Mouse (Mus musculus) forebrain, postnatal 0 days (tissue): ENCODE results near the gene Cnmd. TPM values are rescaled to one million over a fixed set of nuclear protein-coding genes. Genes with fewer than 3 reads are reported as not detected.

Experiments used
- ATAC-seq: fragments of 200-750 bp; cut with Nextera tagmentation; 2 replicates; pipeline ENCODE4 v1.8.0; 2017; ENCODE audit warnings: mild to moderate bottlenecking, moderate library complexity
- DNase-seq: peaks from one replicate; pipeline ENCODE4 v3.0.0-alpha.2; 2015
- H3K27ac ChIP-seq: fragments of 300-500 bp; sonication (generic); 2 replicates; pipeline ENCODE4 v1.5.1; 2014; ENCODE audit warnings: low read depth, mild to moderate bottlenecking, antibody characterized with exemption, low read length, moderate library complexity, mixed read lengths
- H3K27me3 ChIP-seq: fragments of 300-500 bp; sonication (generic); 2 replicates; pipeline ENCODE4 v1.6.1; 2014; ENCODE audit warnings: mild to moderate bottlenecking, low read length, mixed read lengths; ENCODE audit not compliant: insufficient read depth
- H3K36me3 ChIP-seq: fragments of 300-500 bp; sonication (generic); 2 replicates; pipeline ENCODE4 v1.6.1; 2014; ENCODE audit warnings: mild to moderate bottlenecking, moderate library complexity; ENCODE audit not compliant: insufficient read depth
- H3K4me1 ChIP-seq: fragments of 300-500 bp; sonication (generic); 2 replicates; pipeline ENCODE4 v1.6.1; 2014; ENCODE audit warnings: antibody characterized with exemption; ENCODE audit not compliant: insufficient read depth
- H3K4me2 ChIP-seq: fragments of 300-500 bp; sonication (generic); 2 replicates; pipeline ENCODE4 v1.6.1; 2014; ENCODE audit warnings: low read depth, mild to moderate bottlenecking, moderate library complexity
- H3K4me3 ChIP-seq: fragments of 300-500 bp; sonication (generic); 2 replicates; pipeline ENCODE4 v1.5.1; 2014; ENCODE audit warnings: low read depth, low read length, mixed read lengths
- H3K9ac ChIP-seq: fragments of 300-500 bp; sonication (generic); 2 replicates; pipeline ENCODE4 v1.6.1; 2014; ENCODE audit warnings: mild to moderate bottlenecking
- H3K9me3 ChIP-seq: fragments of 300-500 bp; sonication (generic); 2 replicates; pipeline ENCODE4 v1.6.1; 2016; ENCODE audit warnings: low read length
- CTCF ChIP-seq: sonication (generic); IDR thresholded peaks from 2 replicates; pipeline ENCODE4 v1.5.1; 2016; ENCODE audit warnings: antibody characterized with exemption, control low read depth, low read depth
- WGBS: fragments of 180-500 bp; shearing (Covaris S2); extraction: QIAGEN DNeasy Blood & Tissue Kit; methylation state at CpG from one replicate; pipeline ENCODE4 v1.1.7; 2014; 5-methylcytosine and 5-hydroxymethylcytosine counted together
- polyA plus RNA-seq: library from polyadenylated mRNA; unstranded; fragments of >200 nt; fragmentation: Nextera tagmentation; extraction: Ambion mirVana; gene quantifications from 2 replicates; pipeline ENCODE4 v1.2.1, GENCODE M21; 2015
- total RNA-seq: library from RNA; depleted of rRNA; stranded (reverse); fragments of >200 nt; gene quantifications from 2 replicates; pipeline ENCODE4 v1.2.3, GENCODE M21; 2014

Gene Cnmd
- total and polyA plus RNA-seq, 2 experiments from 2014 or later, result 5.5 to 6.8 TPM

GRCm38 (mm10) chr14:79608286-79608685, 53.7 kb downstream of the Cnmd start:
- no peaks in the 10 kb centered on the region for H3K9me3 ChIP-seq
- TF ChIP-seq CTCF, result no peak
- DNase-seq (no peak), ATAC-seq (no peak)
- H3K27me3 ChIP-seq, result no peaks in the 10 kb centered on the region
- H3K9ac ChIP-seq, result no peak overlapping the region
- no peak overlapping the region for H3K4me2 ChIP-seq
- H3K36me3 ChIP-seq, result peaks cover 66% of the 10 kb centered on the region
- no peaks in the 10 kb centered on the region for H3K4me1 ChIP-seq
- no peak overlapping the region for H3K4me3 ChIP-seq
- WGBS, result 93% methylated on average over 6 of the region's 6 CpGs
- no peak overlapping the region for H3K27ac ChIP-seq

- no peaks in the 10 kb centered on the region for H3K4me1 ChIP-seq
- peaks cover 62% of the 10 kb centered on the region for H3K36me3 ChIP-seq
Observed at GRCm38 (mm10) chr14:79607352-79607751, 54.6 kb downstream of the Cnmd start.

DNA sequence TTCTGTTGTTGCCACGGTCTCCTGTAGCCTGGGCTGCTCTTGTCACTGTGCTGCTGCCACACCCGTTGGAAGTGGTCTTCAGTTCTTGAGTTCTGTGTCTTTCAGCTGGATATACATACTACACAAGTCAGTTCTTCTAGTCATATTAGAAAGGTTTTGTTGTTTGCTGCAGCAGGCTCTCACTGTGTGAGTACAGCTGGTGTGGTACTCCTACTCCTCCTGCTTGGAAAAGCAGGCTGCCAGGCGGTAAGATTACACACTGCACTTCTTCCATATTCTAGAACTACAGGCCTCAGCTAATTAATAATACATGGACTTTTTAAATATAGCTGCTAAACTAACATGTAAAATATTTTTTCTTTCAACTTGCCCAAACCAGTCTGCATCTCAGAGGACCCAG, 55.1 kb downstream of the Cnmd start:
- H3K36me3 ChIP-seq, result peaks cover 63% of the 10 kb centered on the region
- no peak overlapping the region for H3K4me2 ChIP-seq
- no peak for TF ChIP-seq CTCF
- ATAC-seq, result peak; percentile 91
- peak; percentile 28 for DNase-seq
- no peak overlapping the region for H3K9ac ChIP-seq
- WGBS, result 85% methylated on average over 3 of the region's 3 CpGs
- H3K4me3 ChIP-seq, result no peak overlapping the region
- no peaks in the 10 kb centered on the region for H3K27me3 ChIP-seq
- H3K4me1 ChIP-seq, result no peaks in the 10 kb centered on the region
- no peak overlapping the region for H3K27ac ChIP-seq
- no peaks in the 10 kb centered on the region for H3K9me3 ChIP-seq

More at GRCm38 (mm10) chr14:79607352-79607751, 54.6 kb downstream of the Cnmd start:
- no peak for TF ChIP-seq CTCF
- H3K4me3 ChIP-seq, result no peak overlapping the region
- H3K9me3 ChIP-seq, result no peaks in the 10 kb centered on the region
- no peak overlapping the region for H3K9ac ChIP-seq
- no peak overlapping the region for H3K4me2 ChIP-seq
- ATAC-seq, result peak; percentile 63
- no peak overlapping the region for H3K27ac ChIP-seq
- H3K27me3 ChIP-seq, result no peaks in the 10 kb centered on the region
- DNase-seq, result no peak
- WGBS, result 83% methylated on average over 4 of the region's 4 CpGs

- no peak for TF ChIP-seq CTCF
- WGBS, result 92% methylated on average over 6 of the region's 6 CpGs
- no peaks in the 10 kb centered on the region for H3K9me3 ChIP-seq
- no peak overlapping the region for H3K27ac ChIP-seq
- H3K4me2 ChIP-seq, result no peak overlapping the region
- no peaks in the 10 kb centered on the region for H3K4me1 ChIP-seq
- H3K9ac ChIP-seq, result no peak overlapping the region
- H3K4me3 ChIP-seq, result no peak overlapping the region
- H3K36me3 ChIP-seq, result peaks cover 64% of the 10 kb centered on the region
- no peak for ATAC-seq
- no peaks in the 10 kb centered on the region for H3K27me3 ChIP-seq
- DNase-seq, result no peak
Observed at GRCm38 (mm10) chr14:79606392-79606791, 55.6 kb downstream of the Cnmd start.

- ATAC-seq, result no peak
- peaks cover 64% of the 10 kb centered on the region for H3K36me3 ChIP-seq
- TF ChIP-seq CTCF, result no peak
Observed at GRCm38 (mm10) chr14:79605881-79606280, 56.1 kb downstream of the Cnmd start.

DNA sequence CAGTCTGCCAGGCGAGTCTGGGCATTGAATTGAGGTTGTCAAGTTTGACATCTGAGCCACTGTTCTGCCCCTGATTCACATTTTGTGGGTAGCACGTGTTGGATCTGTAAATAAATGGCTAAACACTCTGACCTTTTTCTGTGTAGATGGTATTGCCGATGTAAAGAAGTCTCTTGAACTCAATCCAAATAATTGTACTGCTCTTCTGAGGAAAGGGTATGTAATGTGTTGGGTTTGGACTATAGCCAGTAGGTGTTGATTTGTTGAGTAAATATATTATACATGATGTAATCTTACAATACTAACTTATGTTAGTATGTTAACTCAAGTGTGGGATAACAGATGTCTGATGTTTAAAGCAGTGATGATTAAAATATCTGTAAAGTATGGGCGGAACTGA, 65.4 kb downstream of the Cnmd start:
- Histone ChIP-seq H3K27ac (no peak overlapping the region), H3K9me3 (no peaks in the 10 kb centered on the region), H3K4me2 (no peak overlapping the region), H3K36me3 (peaks cover 48% of the 10 kb centered on the region), H3K4me3 (no peak overlapping the region), H3K27me3 (no peaks in the 10 kb centered on the region), H3K4me1 (no peaks in the 10 kb centered on the region), H3K9ac (no peak overlapping the region)
- TF ChIP-seq CTCF, result no peak
- no peak for DNase-seq
- ATAC-seq, result no peak
- 64% methylated on average over 4 of the region's 4 CpGs for WGBS

More at GRCm38 (mm10) chr14:79605881-79606280, 56.1 kb downstream of the Cnmd start:
- Histone ChIP-seq H3K9me3 (no peaks in the 10 kb centered on the region), H3K4me3 (no peak overlapping the region), H3K9ac (no peak overlapping the region), H3K4me2 (no peak overlapping the region), H3K4me1 (no peaks in the 10 kb centered on the region), H3K27ac (no peak overlapping the region), H3K27me3 (no peaks in the 10 kb centered on the region)
- WGBS, result 77% methylated on average over 2 of the region's 2 CpGs
- DNase-seq, result no peak

- WGBS, result 80% methylated on average over 5 of the region's 5 CpGs
- no peak overlapping the region for H3K4me2 ChIP-seq
- no peak for DNase-seq
Observed at GRCm38 (mm10) chr14:79594069-79594468, 67.9 kb downstream of the Cnmd start.

DNA sequence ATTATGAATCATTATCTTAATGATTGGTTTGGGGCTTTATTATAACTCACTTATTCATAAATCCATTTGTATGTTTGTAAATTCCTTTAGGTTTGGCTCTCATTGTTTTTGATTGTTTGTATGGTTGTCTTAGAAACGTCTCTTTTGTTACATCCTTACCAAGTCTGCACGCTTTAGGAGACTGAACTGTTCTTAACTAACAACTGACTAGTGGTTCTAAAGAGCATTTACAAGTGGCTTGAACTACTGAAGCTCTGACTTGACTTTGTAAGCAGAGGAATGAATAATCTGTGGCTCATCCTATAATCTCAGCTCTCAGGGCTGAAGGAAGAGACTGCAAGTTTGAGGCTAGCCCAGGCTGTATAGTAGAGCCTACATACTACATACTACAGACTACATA, 70.4 kb downstream of the Cnmd start:
- Histone ChIP-seq H3K4me2 (no peak overlapping the region), H3K27me3 (no peaks in the 10 kb centered on the region), H3K36me3 (0 out of 2 replicates have a peak, but pooled peaks cover 11% of the 10 kb centered on the region), H3K9me3 (no peaks in the 10 kb centered on the region), H3K4me3 (no peak overlapping the region), H3K27ac (no peak overlapping the region), H3K4me1 (peaks cover 11% of the 10 kb centered on the region), H3K9ac (no peak overlapping the region)
- ATAC-seq (no peak), DNase-seq (no peak)
- no peak for TF ChIP-seq CTCF
- 86% methylated on average over 2 of the region's 2 CpGs for WGBS

More at GRCm38 (mm10) chr14:79594069-79594468, 67.9 kb downstream of the Cnmd start:
- Histone ChIP-seq H3K27ac (no peak overlapping the region), H3K4me3 (no peak overlapping the region), H3K9ac (no peak overlapping the region), H3K4me1 (peaks cover 3% of the 10 kb centered on the region; the same call in 1 of the 2 replicates), H3K36me3 (peaks cover 23% of the 10 kb centered on the region), H3K27me3 (no peaks in the 10 kb centered on the region), H3K9me3 (no peaks in the 10 kb centered on the region)
- TF ChIP-seq CTCF, result no peak
- no peak for ATAC-seq
